21 mouse cellular contexts compared by ENCODE assay signal in genomic region chr6:24173951-24174350, GRCm38 (mm10). TPM values are rescaled to one million over a fixed set of nuclear protein-coding genes. Genes with fewer than 3 reads are reported as not detected.
"Had no signal": no experiment of that assay in that cellular context is flagged by ENCODE, and none has a peak within 500 bp of the region (broad histone marks: within the 10 kb centered on the region; RNA-seq: fewer than 3 reads in every experiment).

No protein-coding gene starts in this region.

- H3K36me3 ChIP-seq: kidney, embryonic 15.5 days; limb, embryonic 12.5 days; limb, embryonic 15.5 days; midbrain, embryonic 12.5 days; midbrain, embryonic 15.5 days; neural tube, embryonic 12.5 days; neural tube, embryonic 15.5 days had no signal

- H3K4me2 ChIP-seq: kidney, embryonic 15.5 days; limb, embryonic 12.5 days; limb, embryonic 15.5 days; liver, embryonic 11.5 days; lung, embryonic 14.5 days; midbrain, embryonic 12.5 days; midbrain, embryonic 15.5 days; neural tube, embryonic 12.5 days; neural tube, embryonic 15.5 days had no signal

- H3K4me3 ChIP-seq: kidney, embryonic 15.5 days; limb, embryonic 12.5 days; limb, embryonic 15.5 days; midbrain, embryonic 12.5 days; midbrain, embryonic 15.5 days; neural tube, embryonic 12.5 days; neural tube, embryonic 15.5 days had no signal

- ATAC-seq: liver, postnatal 0 days; lung, postnatal 0 days; midbrain, embryonic 15.5 days had no signal

- DNase-seq: kidney, postnatal 10 days; kidney, postnatal 36 days; left cerebral cortex, postnatal 4 days; liver, postnatal 0 days; lung, embryonic 14.5 days; right cerebral cortex, adult 18-20 months; right cerebral cortex, postnatal 14 days; right cerebral cortex, postnatal 4 days; thymus, postnatal 36 days had no signal

- H3K27me3 ChIP-seq: kidney, embryonic 15.5 days; limb, embryonic 12.5 days; limb, embryonic 15.5 days; midbrain, embryonic 12.5 days; midbrain, embryonic 15.5 days; neural tube, embryonic 12.5 days; neural tube, embryonic 15.5 days had no signal

- H3K9me3 ChIP-seq: kidney, embryonic 15.5 days; limb, embryonic 12.5 days; limb, embryonic 15.5 days; midbrain, embryonic 12.5 days; midbrain, embryonic 15.5 days; neural tube, embryonic 12.5 days; neural tube, embryonic 15.5 days had no signal

- H3K4me1 ChIP-seq: kidney, embryonic 15.5 days; limb, embryonic 12.5 days; limb, embryonic 15.5 days; midbrain, embryonic 12.5 days; midbrain, embryonic 15.5 days; neural tube, embryonic 12.5 days; neural tube, embryonic 15.5 days had no signal

- H3K9ac ChIP-seq: kidney, embryonic 15.5 days; limb, embryonic 12.5 days; limb, embryonic 15.5 days; liver, embryonic 14.5 days; liver, postnatal 0 days; lung, embryonic 14.5 days; midbrain, embryonic 12.5 days; midbrain, embryonic 15.5 days; neural tube, embryonic 12.5 days; neural tube, embryonic 15.5 days had no signal

- H3K27ac ChIP-seq: kidney, embryonic 15.5 days; limb, embryonic 12.5 days; limb, embryonic 15.5 days; liver, embryonic 14.5 days; macrophage; midbrain, embryonic 12.5 days; midbrain, embryonic 15.5 days; neural tube, embryonic 12.5 days; neural tube, embryonic 15.5 days had no signal

RNA-seq across cellular contexts. Expression of gene Slc13a1, which starts 6.1 kb away (rescaled TPM):
- polyA plus RNA-seq: limb, embryonic 12.5 days; liver, embryonic 11.5 days; liver, embryonic 14.5 days; liver, postnatal 0 days; lung, embryonic 14.5 days; lung, postnatal 0 days; macrophage; urinary bladder, adult 2 months had no signal
